Mouse (Mus musculus) lung, embryonic 14.5 days (tissue): Measurements from ENCODE around the gene Vsir. TPM values are rescaled to one million over a fixed set of nuclear protein-coding genes. Genes with fewer than 3 reads are reported as not detected.

ENCODE experiments used
- ATAC-seq: fragments of 200-750 bp; cut with Nextera tagmentation; 2 replicates; pipeline ENCODE4 v1.8.0; 2017; ENCODE audit warnings: mild to moderate bottlenecking, moderate TSS enrichment, moderate library complexity; ENCODE audit not compliant: insufficient read depth
- DNase-seq: peaks from one replicate; pipeline ENCODE4 v3.0.0-alpha.2; 2015
- H3K27ac ChIP-seq: fragments of 300-500 bp; sonication (generic); 2 replicates; pipeline ENCODE4 v1.5.1; 2014; ENCODE audit warnings: low read depth, mild to moderate bottlenecking, moderate library complexity
- H3K27me3 ChIP-seq: fragments of 300-500 bp; sonication (generic); 2 replicates; pipeline ENCODE4 v1.6.1; 2014; ENCODE audit warnings: low read length, control low read depth; ENCODE audit not compliant: insufficient read depth
- H3K36me3 ChIP-seq: fragments of 300-500 bp; sonication (generic); 2 replicates; pipeline ENCODE4 v1.6.1; 2014; ENCODE audit warnings: control low read depth; ENCODE audit not compliant: insufficient read depth
- H3K4me1 ChIP-seq: fragments of 300-500 bp; sonication (generic); 2 replicates; pipeline ENCODE4 v1.6.1; 2014; ENCODE audit warnings: antibody characterized with exemption, control low read depth; ENCODE audit not compliant: insufficient read depth
- H3K4me2 ChIP-seq: fragments of 300-500 bp; sonication (generic); 2 replicates; pipeline ENCODE4 v1.6.1; 2014; ENCODE audit warnings: mild to moderate bottlenecking
- H3K4me3 ChIP-seq: fragments of 300-500 bp; sonication (generic); 2 replicates; pipeline ENCODE4 v1.5.1; 2014; ENCODE audit warnings: low read depth, low read length
- H3K9ac ChIP-seq: fragments of 300-500 bp; sonication (generic); 2 replicates; pipeline ENCODE4 v1.6.1; 2014
- H3K9me3 ChIP-seq: fragments of 300-500 bp; sonication (generic); 2 replicates; pipeline ENCODE4 v1.6.1; 2016; ENCODE audit warnings: low read depth, low read length, control low read depth
- CTCF ChIP-seq: IDR thresholded peaks from 2 replicates; pipeline ENCODE4 v1.5.1; 2016; ENCODE audit warnings: antibody characterized with exemption, low read depth
- WGBS: fragments of 180-500 bp; shearing (Covaris S2); extraction: QIAGEN DNeasy Blood & Tissue Kit; methylation state at CpG from one replicate; pipeline ENCODE4 v1.1.7; 2014; 5-methylcytosine and 5-hydroxymethylcytosine counted together
- polyA plus RNA-seq: library from polyadenylated mRNA; unstranded; fragments of >200 nt; fragmentation: Nextera tagmentation; extraction: Ambion mirVana; gene quantifications from 2 replicates; pipeline ENCODE4 v1.2.1, GENCODE M21; 2014

The Vsir gene
- polyA plus RNA-seq, 1 experiment from 2014 or later = 4.3 TPM

GRCm38 (mm10) chr10:60328963-60329650, 17.5 kb upstream of the Vsir start:
- H3K4me2 ChIP-seq = no peak overlapping the region; the same call in 1 of the 2 replicates
- H3K4me3 ChIP-seq = no peak overlapping the region
- no peaks in the 10 kb centered on the region for H3K27me3 ChIP-seq
- H3K27ac ChIP-seq = peak overlapping the region; percentile 76
- no peaks in the 10 kb centered on the region for H3K9me3 ChIP-seq
- DNase-seq (peak; percentile 95), ATAC-seq (peak; percentile 92)
- peaks cover 8% of the 10 kb centered on the region for H3K4me1 ChIP-seq
- H3K36me3 ChIP-seq = no peaks in the 10 kb centered on the region
- 37% methylated on average over 11 of the region's 11 CpGs for WGBS
- H3K9ac ChIP-seq = no peak overlapping the region
- no peak for TF ChIP-seq CTCF

DNA sequence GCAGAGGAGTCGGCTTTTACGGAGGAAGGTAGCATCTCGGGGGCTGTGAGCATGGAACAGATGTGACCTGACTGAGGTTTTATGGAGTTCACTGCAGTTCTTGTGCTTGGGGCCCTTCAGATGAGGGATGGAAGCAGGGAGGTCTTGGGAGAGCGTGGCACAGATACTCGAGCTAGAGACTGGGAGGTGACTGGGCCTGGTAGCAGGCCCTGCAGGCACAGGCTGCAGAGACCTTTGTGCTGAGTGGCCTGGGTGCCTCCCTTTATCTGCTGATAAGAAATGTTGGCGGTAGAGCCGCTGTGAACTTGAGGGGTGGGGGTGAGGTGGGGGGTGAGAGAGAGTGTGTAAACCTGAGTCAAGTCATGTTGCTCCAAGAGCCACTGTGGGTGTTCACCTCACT, 12.1 kb upstream of the Vsir start:
- Histone ChIP-seq H3K9me3 (no peaks in the 10 kb centered on the region), H3K4me3 (no peak overlapping the region), H3K9ac (no peak overlapping the region), H3K4me1 (peaks cover 6% of the 10 kb centered on the region), H3K4me2 (no peak overlapping the region), H3K27ac (no peak overlapping the region), H3K36me3 (no peaks in the 10 kb centered on the region), H3K27me3 (no peaks in the 10 kb centered on the region)
- no peak for TF ChIP-seq CTCF
- no peak for DNase-seq
- 50% methylated on average over 7 of the region's 7 CpGs for WGBS
- no peak for ATAC-seq

- no peak overlapping the region for H3K9ac ChIP-seq
- WGBS = 87% methylated on average over 4 of the region's 4 CpGs
- no peak for TF ChIP-seq CTCF
- no peak overlapping the region for H3K4me3 ChIP-seq
- H3K36me3 ChIP-seq = no peaks in the 10 kb centered on the region
- no peak overlapping the region for H3K27ac ChIP-seq
- no peaks in the 10 kb centered on the region for H3K27me3 ChIP-seq
- no peak for ATAC-seq
- H3K4me1 ChIP-seq = peaks cover 2% of the 10 kb centered on the region
- no peak for DNase-seq
- H3K9me3 ChIP-seq = no peaks in the 10 kb centered on the region
- H3K4me2 ChIP-seq = no peak overlapping the region
These were observed 11.6 kb upstream of the Vsir start for GRCm38 (mm10) chr10:60335021-60335420.

- H3K4me1 ChIP-seq = peaks cover 3% of the 10 kb centered on the region; the same call in 1 of the 2 replicates
- no peaks in the 10 kb centered on the region for H3K36me3 ChIP-seq
- no peak for ATAC-seq
- no peak overlapping the region for H3K4me3 ChIP-seq
- WGBS = 66% methylated on average over 9 of the region's 9 CpGs
- H3K27ac ChIP-seq = no peak overlapping the region
- no peaks in the 10 kb centered on the region for H3K27me3 ChIP-seq
- no peak overlapping the region for H3K4me2 ChIP-seq
- H3K9ac ChIP-seq = no peak overlapping the region
- H3K9me3 ChIP-seq = no peaks in the 10 kb centered on the region
- DNase-seq = no peak
- no peak for TF ChIP-seq CTCF
These were observed 5.1 kb upstream of the Vsir start for GRCm38 (mm10) chr10:60341528-60341927.

- DNase-seq (no peak), ATAC-seq (no peak)
- Histone ChIP-seq H3K9ac (no peak overlapping the region), H3K36me3 (no peaks in the 10 kb centered on the region), H3K9me3 (no peaks in the 10 kb centered on the region), H3K4me3 (no peak overlapping the region), H3K4me1 (peaks cover 19% of the 10 kb centered on the region; the same call in 1 of the 2 replicates), H3K27ac (no peak overlapping the region), H3K27me3 (no peaks in the 10 kb centered on the region), H3K4me2 (no peak overlapping the region)
- no peak for TF ChIP-seq CTCF
- WGBS = 76% methylated on average over 3 of the region's 3 CpGs
These were observed 2.5 kb upstream of the Vsir start for GRCm38 (mm10) chr10:60344111-60344510.

GRCm38 (mm10) chr10:60346056-60346455, 595 bp upstream of the Vsir start:
- H3K27ac ChIP-seq = no peak overlapping the region
- H3K4me1 ChIP-seq = peaks cover 29% of the 10 kb centered on the region
- H3K36me3 ChIP-seq = no peaks in the 10 kb centered on the region
- H3K4me3 ChIP-seq = no peak overlapping the region
- WGBS = 75% methylated on average over 4 of the region's 4 CpGs
- H3K9me3 ChIP-seq = no peaks in the 10 kb centered on the region
- DNase-seq (no peak), ATAC-seq (no peak)
- peak overlapping the region; percentile 70 for H3K4me2 ChIP-seq
- no peaks in the 10 kb centered on the region for H3K27me3 ChIP-seq
- no peak for TF ChIP-seq CTCF
- no peak overlapping the region for H3K9ac ChIP-seq

GRCm38 (mm10) chr10:60347768-60348610, 1.3 kb downstream of the Vsir start:
- Histone ChIP-seq H3K4me3 (peak overlapping the region; percentile 48), H3K4me2 (peak overlapping the region; percentile 70), H3K27ac (no peak overlapping the region; the same call in 1 of the 2 replicates), H3K27me3 (no peaks in the 10 kb centered on the region), H3K36me3 (no peaks in the 10 kb centered on the region), H3K9me3 (no peaks in the 10 kb centered on the region), H3K4me1 (peaks cover 41% of the 10 kb centered on the region), H3K9ac (no peak overlapping the region)
- 48% methylated on average over 9 of the region's 9 CpGs for WGBS
- ATAC-seq (no peak), DNase-seq (no peak)
- TF ChIP-seq CTCF = no peak
